Mouse (Mus musculus): ENCODE data around the gene Msrb2.
A peak's percentile ranks its signal among the peaks of the same experiment; 100 is the strongest.

Gene Msrb2

DNA sequence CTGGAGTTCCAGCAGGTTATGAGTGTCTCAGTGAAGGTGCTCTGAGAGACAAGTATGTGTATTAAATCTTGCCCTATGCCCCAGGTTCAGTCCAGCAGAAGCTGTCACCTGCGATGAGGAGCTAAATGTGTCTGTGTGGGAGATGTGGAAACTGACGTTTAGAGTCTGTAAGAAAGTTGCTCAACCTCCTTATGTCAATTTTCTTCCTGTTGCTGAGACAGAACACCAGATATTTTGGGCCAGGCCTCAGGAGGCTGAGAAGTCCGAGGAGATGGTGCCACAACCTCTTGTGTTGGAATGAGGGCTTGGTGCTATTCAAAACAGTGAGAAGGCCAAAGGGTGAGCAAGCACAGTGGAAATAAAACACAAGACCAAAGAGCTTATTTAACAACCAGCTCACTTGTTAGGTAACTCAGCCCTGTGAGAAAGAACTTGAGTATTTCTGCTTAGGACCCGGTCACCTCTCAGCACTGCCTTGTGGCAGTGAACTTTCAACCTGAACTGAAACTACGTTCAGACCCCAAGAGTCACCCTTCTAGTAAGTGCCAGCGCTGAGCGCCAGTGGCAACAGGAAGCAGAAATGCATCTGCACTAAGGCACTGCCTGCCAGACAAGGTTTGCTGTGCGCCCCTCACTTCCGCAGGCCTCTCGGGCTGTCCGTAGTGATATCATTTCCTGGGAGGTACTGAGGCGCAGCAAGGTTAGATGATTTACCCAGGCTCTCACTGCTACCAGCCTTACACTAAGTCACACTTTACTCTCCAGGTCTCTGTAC, 17.3 kb downstream of the Msrb2 start:
- no peak for DNase-seq (ENCODE audit: low read depth, low spot score)

GRCm38 (mm10) chr2:19390411-19391143, 19.3 kb downstream of the Msrb2 start:
- DNase-seq (ENCODE audit: low read depth, low spot score) = no peak

- no peak for DNase-seq (ENCODE audit: low read depth, low spot score)
These were observed 20.4 kb downstream of the Msrb2 start for GRCm38 (mm10) chr2:19391649-19392048.

DNA sequence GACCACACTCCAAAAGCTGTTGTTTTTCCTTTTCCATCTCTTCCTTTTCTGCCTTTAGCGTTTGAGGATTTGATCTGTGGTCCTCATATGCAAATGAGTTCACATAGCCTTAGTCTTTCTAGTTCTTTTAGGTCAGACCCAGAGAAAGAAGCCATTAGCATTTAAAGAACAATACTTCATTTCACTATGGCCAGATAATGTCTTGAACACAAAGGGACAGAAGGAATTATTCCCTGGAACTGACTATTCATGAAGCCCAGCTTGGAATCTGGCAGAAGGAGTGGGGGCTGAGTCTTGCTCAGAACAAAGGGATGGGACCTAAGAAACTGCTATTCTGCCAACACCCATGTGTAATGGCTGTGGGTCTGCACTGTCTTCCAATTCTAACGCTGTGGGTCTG, 21.6 kb downstream of the Msrb2 start:
- DNase-seq (ENCODE audit: low read depth, low spot score) = no peak

DNA sequence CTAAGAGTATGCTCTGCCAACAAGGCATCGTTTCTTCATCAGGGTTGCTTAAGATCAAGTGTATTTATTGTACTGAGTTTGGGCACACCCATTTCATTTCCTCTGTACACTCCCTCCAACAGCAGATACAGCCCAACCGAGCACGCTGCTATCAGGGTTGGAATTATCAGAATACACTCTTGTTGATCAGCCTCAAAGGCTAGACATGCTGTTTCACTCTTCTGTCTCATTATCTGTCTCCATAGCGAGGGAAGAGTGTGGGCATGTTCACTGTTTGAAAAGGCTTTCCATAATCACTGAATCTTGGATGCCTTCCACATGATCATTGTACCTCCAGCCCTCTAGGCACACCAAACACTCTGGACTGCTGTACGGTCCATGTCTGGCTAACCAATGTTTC, 34.2 kb downstream of the Msrb2 start:
- no peak for DNase-seq (ENCODE audit: low read depth, low spot score)

DNA sequence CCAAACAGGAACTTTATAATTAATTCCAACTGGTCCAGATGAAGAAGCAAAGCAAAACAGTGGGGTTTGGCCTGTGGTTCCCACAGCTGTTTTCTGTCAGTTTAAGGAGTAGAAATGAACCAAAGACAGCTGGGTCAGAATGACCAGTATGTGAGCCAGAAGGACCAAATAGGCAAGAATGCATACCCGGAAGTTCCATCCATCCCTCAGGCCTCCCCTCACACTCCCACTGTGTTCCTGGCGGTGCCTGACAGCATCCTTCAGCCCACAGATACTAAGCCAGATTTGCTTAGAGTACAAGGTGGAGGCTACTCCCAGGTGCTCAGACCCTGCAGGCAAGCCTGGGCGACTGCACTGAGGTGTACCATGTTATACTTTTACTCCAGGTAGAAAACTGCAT, 35.3 kb downstream of the Msrb2 start:
- DNase-seq (ENCODE audit: low read depth, low spot score) = no peak

- peak; percentile 20 for DNase-seq (ENCODE audit: low read depth, low spot score)
These were observed 43.2 kb downstream of the Msrb2 start for GRCm38 (mm10) chr2:19414222-19414965.

DNA sequence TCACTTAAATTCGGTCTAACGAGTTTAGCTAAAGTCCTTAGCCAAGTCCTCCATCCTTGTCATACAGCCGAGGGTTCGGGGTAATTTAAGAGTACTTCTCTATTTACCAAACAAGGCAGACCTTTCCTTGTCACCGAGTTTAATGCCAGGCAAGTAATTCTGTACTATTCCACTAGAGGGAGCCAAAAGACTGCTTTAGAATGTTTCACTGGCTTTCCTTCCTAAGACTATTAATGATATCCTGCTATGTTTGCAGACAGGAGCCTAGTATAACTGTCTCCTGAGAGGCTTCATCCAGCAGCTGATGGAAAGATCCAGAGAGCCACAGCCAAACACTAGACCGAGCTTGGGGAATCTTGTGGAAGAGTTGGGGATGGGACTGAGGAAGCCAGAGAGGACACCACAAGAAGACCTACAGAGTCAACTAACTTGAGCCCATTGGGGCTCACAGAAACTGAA, 43.9 kb downstream of the Msrb2 start:
- peak; percentile 46 for DNase-seq (ENCODE audit: low read depth, low spot score)

DNA sequence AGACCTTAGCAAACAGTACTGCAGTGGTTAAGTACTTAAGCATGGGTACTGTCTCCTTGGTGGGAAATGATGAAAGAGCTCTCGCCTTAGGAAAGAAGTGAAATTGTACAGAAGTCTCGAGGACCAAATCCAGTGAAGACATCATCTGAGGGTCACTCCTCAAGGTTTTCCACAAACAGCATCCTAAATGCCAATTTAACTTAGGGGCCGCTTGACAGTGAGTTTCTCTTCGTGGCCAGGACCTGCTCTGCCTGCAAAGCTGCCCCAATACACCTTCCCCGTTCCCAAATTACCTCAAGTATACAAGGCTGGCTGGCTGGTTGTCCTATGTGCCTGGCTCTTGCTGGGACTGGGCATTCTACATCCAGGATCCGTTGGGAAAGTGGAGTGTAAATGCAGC, 44.8 kb downstream of the Msrb2 start:
- DNase-seq (ENCODE audit: low read depth, low spot score) = no peak

DNA sequence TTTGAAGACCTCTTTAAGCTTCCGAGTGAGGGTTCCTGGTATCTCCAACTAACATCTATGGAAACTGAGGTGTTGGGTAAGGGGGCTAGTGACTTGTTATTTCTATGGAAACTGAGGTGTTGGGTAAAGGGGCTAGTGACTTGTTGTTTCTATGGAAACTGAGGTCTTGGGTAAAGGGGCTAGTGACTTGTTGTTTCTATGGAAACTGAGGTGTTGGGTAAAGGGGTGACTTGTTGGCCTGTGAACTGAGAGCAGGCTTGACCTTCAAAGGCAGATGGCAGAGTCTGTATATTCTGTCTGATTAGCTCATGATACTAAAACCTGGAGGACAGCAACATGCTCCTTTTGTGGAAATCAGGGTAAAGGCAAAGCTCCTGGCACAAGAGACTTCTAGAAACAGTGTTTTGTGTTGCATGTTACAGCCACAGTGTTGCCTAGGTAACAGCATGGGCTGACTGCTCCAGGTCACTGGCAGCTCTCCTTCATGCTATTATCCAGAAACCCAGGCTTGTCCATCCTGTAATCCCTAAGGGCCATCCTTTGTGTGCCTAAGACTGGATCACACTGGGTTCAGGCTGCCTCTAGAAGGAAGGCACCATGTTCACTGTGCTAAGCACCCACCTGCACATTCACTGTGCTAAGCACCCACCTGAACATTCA, 48.6 kb downstream of the Msrb2 start:
- no peak for DNase-seq (ENCODE audit: low read depth, low spot score)

GRCm38 (mm10) chr2:19422226-19422625, 51.0 kb downstream of the Msrb2 start:
- DNase-seq (ENCODE audit: low read depth, low spot score) = no peak

GRCm38 (mm10) chr2:19423086-19423485, 51.8 kb downstream of the Msrb2 start:
- DNase-seq (ENCODE audit: low read depth, low spot score) = no peak

DNA sequence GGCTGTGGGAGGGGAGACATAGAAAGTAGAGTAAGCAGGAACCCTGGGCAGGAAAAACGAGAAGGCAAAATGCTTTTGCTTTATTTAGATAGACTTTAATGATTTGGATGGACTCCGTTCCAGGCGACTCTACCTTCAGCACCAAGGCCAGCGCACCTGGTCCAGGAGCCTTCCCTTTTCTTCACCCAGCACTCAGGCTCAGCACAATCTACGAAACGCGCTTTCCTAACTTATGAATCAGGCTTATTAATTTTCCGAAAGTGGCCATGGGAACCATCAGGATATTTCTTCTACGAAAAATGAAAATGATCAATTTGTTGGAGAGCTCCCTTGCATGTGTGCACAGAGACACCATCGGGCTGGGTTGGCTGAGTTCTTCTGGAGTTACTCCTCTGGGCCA, 57.8 kb downstream of the Msrb2 start:
- no peak for DNase-seq (ENCODE audit: low read depth, low spot score)

DNA sequence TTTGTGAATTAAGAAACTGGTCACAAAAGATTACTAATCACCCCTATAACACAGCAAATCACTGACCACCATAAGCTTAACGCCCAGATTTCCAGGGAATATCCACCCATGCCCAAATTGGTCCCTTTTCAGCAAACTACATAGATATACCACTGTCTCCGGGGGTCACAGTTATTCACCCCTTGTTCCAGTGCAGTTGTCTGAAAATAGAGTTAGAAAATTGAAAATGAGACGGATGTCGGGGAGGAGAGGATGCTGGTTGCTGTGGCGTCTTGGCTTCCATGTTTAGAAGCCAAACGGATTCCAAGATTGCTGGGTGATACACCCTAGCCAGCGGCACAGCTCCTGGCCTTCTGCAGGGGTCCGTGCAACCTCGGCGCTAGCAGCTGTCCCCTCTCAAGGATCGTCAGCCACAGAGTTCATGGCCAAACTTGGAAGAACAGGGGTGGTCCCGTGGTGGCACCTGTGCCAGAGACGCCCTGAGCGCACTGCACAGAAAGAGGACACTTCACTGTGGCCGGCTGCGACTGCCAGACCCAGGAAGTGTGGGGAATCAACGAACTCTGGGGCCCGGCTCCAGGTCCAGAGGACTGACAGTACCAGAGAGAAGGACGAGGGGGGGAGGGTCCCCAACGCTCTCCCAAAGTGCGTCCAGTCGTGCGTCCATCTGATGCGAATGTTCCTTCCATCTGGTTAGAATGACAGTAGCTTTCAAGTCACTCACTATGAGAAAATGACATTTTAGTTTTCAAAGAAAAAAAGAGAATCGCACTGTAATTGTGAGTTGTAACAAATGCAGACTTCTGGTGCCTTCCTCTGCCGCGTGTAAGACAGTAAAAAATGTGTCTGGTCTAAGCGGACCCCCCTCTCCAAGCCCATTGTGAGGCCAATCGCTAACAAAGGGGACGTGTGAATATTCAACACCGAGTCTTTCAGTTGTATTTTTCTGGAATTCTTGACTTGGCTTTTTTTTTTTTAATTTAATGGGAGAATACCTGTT, 58.8 kb downstream of the Msrb2 start:
- DNase-seq (ENCODE audit: low read depth, low spot score) = no peak

GRCm38 (mm10) chr2:19430746-19431145, 59.5 kb downstream of the Msrb2 start:
- DNase-seq (ENCODE audit: low read depth, low spot score) = no peak

GRCm38 (mm10) chr2:19431186-19431585, 59.9 kb downstream of the Msrb2 start:
- DNase-seq (ENCODE audit: low read depth, low spot score) = no peak

DNA sequence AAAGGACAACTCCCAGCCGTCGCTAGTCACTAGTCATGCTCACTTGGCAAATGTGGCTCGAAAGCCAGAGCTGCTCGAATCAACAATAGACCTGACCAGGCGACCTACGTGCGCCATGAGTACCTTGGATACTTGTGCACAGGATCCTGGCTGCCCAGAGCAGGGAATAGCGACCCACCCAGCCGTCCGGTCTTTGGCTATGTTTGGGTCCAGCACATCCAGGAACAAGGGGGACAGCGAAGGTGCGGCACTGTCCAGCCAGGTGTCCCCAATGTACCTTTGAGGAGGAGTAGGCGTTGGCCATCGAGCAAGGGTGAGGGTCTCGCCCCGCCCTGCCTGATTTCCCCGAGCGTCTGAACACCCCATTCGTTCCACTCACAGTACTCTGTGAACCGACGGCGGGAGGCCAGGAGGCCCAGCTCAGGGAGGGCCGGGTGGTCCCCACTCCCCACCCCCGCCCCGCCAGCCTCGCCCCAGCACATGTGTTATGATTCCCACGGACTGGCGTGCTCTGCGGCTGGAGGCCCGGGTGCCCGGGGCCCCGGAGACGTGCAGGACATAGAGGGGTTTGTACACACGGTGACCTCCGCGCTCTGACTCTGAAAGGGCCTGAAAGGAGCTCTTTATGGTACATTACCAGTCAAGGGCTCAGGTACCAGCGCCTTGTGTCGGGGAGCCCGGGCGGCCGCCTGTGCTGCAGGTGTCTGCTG, 60.5 kb downstream of the Msrb2 start:
- no peak for DNase-seq (ENCODE audit: low read depth, low spot score)

DNA sequence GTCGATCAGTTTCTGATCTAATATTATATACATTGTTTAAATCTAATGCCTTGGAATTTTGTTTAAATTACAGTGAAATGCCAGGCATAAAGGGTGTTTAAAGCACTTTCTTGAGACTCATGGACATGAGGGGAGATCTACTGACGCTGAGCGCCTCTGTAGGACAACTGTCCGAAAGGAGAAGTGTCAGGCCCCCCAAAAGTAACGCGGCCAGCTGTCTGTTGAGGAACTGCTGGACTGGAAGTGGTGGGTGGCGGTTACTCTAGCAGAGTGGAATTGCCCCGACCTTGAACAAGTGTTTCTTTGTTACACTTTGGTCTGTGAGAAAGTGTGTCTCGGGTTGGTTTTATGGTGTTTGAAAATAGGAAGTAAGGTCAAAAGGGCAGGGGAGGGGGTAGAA, 73.1 kb downstream of the Msrb2 start:
- DNase-seq (ENCODE audit: low read depth, low spot score) = no peak

Measured in c-Kit-negative CD71-positive TER-119-positive erythroid progenitor cells, embryonic 14.5 days (primary cell).